Mouse (Mus musculus): ENCODE results near the gene Sh3pxd2b. TPM values are rescaled to one million over a fixed set of nuclear protein-coding genes. Genes with fewer than 3 reads are reported as not detected.

The Sh3pxd2b gene
- polyA plus RNA-seq, 1 experiment = 5.9 TPM

DNA sequence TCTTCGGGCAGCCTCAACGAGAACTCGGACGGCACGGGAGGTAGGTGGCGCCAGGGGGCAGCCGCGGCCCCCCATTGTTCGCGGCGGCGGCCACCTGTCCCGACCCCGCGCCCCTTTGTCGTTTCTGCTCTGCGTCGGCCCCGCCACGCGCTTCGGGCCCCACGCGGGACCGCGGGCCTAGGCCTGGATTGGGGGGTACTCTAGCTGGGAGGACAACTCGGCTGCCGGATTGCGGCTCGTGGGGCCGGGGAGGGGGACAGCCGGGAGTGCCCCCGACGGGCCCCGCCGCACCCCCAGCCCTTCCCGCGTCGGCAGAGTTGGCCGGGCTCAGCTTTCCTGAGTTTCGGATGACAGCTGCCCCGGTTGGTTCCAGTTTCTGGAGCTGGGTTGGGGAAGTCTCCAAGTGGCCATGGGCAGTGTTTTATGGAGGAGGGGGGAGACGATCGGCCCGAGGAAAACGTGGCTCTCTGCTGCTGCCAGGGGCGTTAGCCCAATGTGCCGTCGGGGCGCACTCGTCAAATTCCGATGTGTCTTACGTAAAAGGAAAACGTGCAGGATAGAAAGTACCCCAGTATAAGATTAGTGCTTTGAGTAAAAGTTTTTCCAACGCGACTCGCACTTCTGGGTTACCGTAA, 108.0 kb downstream of the Sh3pxd2b start:
- TF ChIP-seq POLR2A (IDR thresholded peaks at IDR 0.05; ENCODE audit: insufficient read depth, low read length) = no peak
- TF ChIP-seq EP300 (IDR thresholded peaks at IDR 0.05; ENCODE audit: insufficient read depth, low read depth, low read length) = no peak
- TF ChIP-seq CTCF (IDR thresholded peaks at IDR 0.05; ENCODE audit: low read depth, low read length) = no peak
- Histone ChIP-seq H3K36me3 (ENCODE audit: control insufficient read depth, insufficient read depth, low read length, poor library complexity, severe bottlenecking) (no peaks in the 10 kb centered on the region), H3K9me3 (replicated peaks; ENCODE audit: control insufficient read depth, insufficient read depth, low read length, poor library complexity, severe bottlenecking) (no peaks in the 10 kb centered on the region), H3K27me3 (ENCODE audit: control insufficient read depth, insufficient read depth, low read length, poor library complexity, severe bottlenecking) (peaks cover 2% of the 10 kb centered on the region), H3K9ac (ENCODE audit: low read depth, poor library complexity, severe bottlenecking) (peak overlapping the region; percentile 97), H3K4me3 (ENCODE audit: low read depth, low read length) (peak overlapping the region; percentile 67), H3K4me1 (ENCODE audit: control insufficient read depth, insufficient read depth, low read length) (no peaks in the 10 kb centered on the region), H3K27ac (ENCODE audit: insufficient read depth, low read length) (no peak overlapping the region)

- H3K9me3 ChIP-seq (replicated peaks; ENCODE audit: control insufficient read depth, insufficient read depth, low read length, poor library complexity, severe bottlenecking) = no peaks in the 10 kb centered on the region
- H3K4me1 ChIP-seq (ENCODE audit: control insufficient read depth, insufficient read depth, low read length) = no peaks in the 10 kb centered on the region
- peaks cover 2% of the 10 kb centered on the region for H3K27me3 ChIP-seq (ENCODE audit: control insufficient read depth, insufficient read depth, low read length, poor library complexity, severe bottlenecking)
- TF ChIP-seq CTCF (IDR thresholded peaks at IDR 0.05; ENCODE audit: low read depth, low read length) = no peak
- no peak for TF ChIP-seq EP300 (IDR thresholded peaks at IDR 0.05; ENCODE audit: insufficient read depth, low read depth, low read length)
- no peak for TF ChIP-seq POLR2A (IDR thresholded peaks at IDR 0.05; ENCODE audit: insufficient read depth, low read length)
- H3K4me3 ChIP-seq (ENCODE audit: low read depth, low read length) = no peak overlapping the region
- peak overlapping the region; percentile 97 for H3K9ac ChIP-seq (ENCODE audit: low read depth, poor library complexity, severe bottlenecking)
- no peaks in the 10 kb centered on the region for H3K36me3 ChIP-seq (ENCODE audit: control insufficient read depth, insufficient read depth, low read length, poor library complexity, severe bottlenecking)
- H3K27ac ChIP-seq (ENCODE audit: insufficient read depth, low read length) = no peak overlapping the region
Measured at GRCm38 (mm10) chr11:32456356-32456755, 108.7 kb downstream of the Sh3pxd2b start.

DNA sequence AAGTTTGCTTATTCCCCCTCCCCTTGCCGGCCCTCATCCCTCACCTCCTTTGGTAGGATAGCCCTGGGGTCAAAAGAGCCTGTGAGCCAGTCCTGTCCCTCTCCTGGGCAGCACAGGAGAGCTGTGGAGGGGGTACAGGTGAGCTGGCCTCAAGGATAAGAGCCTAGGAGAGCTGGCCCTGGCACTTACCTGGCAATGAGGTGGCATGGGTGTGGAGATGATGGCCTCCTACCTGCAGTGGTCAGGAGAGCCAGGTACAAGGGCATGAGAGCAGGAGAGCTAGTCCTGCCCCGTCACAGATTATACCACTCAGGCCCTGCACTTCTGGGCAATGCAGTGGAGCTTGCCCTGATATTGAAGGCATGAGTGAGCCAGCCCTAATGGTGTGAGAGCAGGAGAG, 116.7 kb downstream of the Sh3pxd2b start:
- Histone ChIP-seq H3K4me3 (ENCODE audit: low read depth, low read length) (no peak overlapping the region), H3K4me1 (ENCODE audit: control insufficient read depth, insufficient read depth, low read length) (peaks cover 2% of the 10 kb centered on the region), H3K27ac (ENCODE audit: insufficient read depth, low read length) (no peak overlapping the region), H3K36me3 (ENCODE audit: control insufficient read depth, insufficient read depth, low read length, poor library complexity, severe bottlenecking) (no peaks in the 10 kb centered on the region), H3K9ac (ENCODE audit: low read depth, poor library complexity, severe bottlenecking) (no peak overlapping the region), H3K27me3 (ENCODE audit: control insufficient read depth, insufficient read depth, low read length, poor library complexity, severe bottlenecking) (no peaks in the 10 kb centered on the region), H3K9me3 (replicated peaks; ENCODE audit: control insufficient read depth, insufficient read depth, low read length, poor library complexity, severe bottlenecking) (no peaks in the 10 kb centered on the region)
- TF ChIP-seq CTCF (IDR thresholded peaks at IDR 0.05; ENCODE audit: low read depth, low read length) (no peak), EP300 (IDR thresholded peaks at IDR 0.05; ENCODE audit: insufficient read depth, low read depth, low read length) (no peak)

GRCm38 (mm10) chr11:32471925-32472324, 124.3 kb downstream of the Sh3pxd2b start:
- no peak for TF ChIP-seq POLR2A (IDR thresholded peaks at IDR 0.05; ENCODE audit: insufficient read depth, low read length)
- no peak for TF ChIP-seq CTCF (IDR thresholded peaks at IDR 0.05; ENCODE audit: low read depth, low read length)
- no peak for TF ChIP-seq EP300 (IDR thresholded peaks at IDR 0.05; ENCODE audit: insufficient read depth, low read depth, low read length)
- H3K9me3 ChIP-seq (replicated peaks; ENCODE audit: control insufficient read depth, insufficient read depth, low read length, poor library complexity, severe bottlenecking) = no peaks in the 10 kb centered on the region
- H3K36me3 ChIP-seq (ENCODE audit: control insufficient read depth, insufficient read depth, low read length, poor library complexity, severe bottlenecking) = no peaks in the 10 kb centered on the region
- no peak overlapping the region for H3K4me3 ChIP-seq (ENCODE audit: low read depth, low read length)
- H3K9ac ChIP-seq (ENCODE audit: low read depth, poor library complexity, severe bottlenecking) = no peak overlapping the region
- H3K27ac ChIP-seq (ENCODE audit: insufficient read depth, low read length) = no peak overlapping the region
- H3K27me3 ChIP-seq (ENCODE audit: control insufficient read depth, insufficient read depth, low read length, poor library complexity, severe bottlenecking) = no peaks in the 10 kb centered on the region
- H3K4me1 ChIP-seq (ENCODE audit: control insufficient read depth, insufficient read depth, low read length) = peaks cover 2% of the 10 kb centered on the region

DNA sequence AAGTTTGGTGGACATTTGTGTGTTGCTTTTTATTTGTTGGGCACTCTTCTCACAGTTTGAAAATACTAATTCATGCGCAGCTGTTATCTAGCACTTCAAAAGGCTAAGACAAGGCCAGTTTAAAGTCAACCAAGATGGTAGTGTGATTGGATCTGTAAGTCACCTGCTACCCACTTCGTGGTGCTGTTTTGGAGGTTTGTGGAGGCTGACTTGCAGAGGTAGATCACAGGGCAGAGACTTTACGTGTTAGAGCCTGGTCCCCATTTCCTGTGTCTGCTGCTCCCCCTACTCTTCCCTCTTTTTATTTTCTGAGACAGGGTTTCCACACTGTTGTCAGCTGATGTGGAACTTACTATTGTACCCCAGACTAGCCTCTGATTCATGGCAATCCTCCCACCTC, 127.1 kb downstream of the Sh3pxd2b start:
- Histone ChIP-seq H3K27ac (ENCODE audit: insufficient read depth, low read length) (no peak overlapping the region), H3K36me3 (ENCODE audit: control insufficient read depth, insufficient read depth, low read length, poor library complexity, severe bottlenecking) (no peaks in the 10 kb centered on the region), H3K9me3 (replicated peaks; ENCODE audit: control insufficient read depth, insufficient read depth, low read length, poor library complexity, severe bottlenecking) (no peaks in the 10 kb centered on the region), H3K9ac (ENCODE audit: low read depth, poor library complexity, severe bottlenecking) (no peak overlapping the region), H3K4me1 (ENCODE audit: control insufficient read depth, insufficient read depth, low read length) (no peaks in the 10 kb centered on the region), H3K4me3 (ENCODE audit: low read depth, low read length) (no peak overlapping the region), H3K27me3 (ENCODE audit: control insufficient read depth, insufficient read depth, low read length, poor library complexity, severe bottlenecking) (no peaks in the 10 kb centered on the region)
- TF ChIP-seq POLR2A (IDR thresholded peaks at IDR 0.05; ENCODE audit: insufficient read depth, low read length) = no peak
- TF ChIP-seq EP300 (IDR thresholded peaks at IDR 0.05; ENCODE audit: insufficient read depth, low read depth, low read length) = no peak
- no peak for TF ChIP-seq CTCF (IDR thresholded peaks at IDR 0.05; ENCODE audit: low read depth, low read length)

- H3K36me3 ChIP-seq (ENCODE audit: control insufficient read depth, insufficient read depth, low read length, poor library complexity, severe bottlenecking) = no peaks in the 10 kb centered on the region
- H3K4me1 ChIP-seq (ENCODE audit: control insufficient read depth, insufficient read depth, low read length) = no peaks in the 10 kb centered on the region
- H3K9ac ChIP-seq (ENCODE audit: low read depth, poor library complexity, severe bottlenecking) = no peak overlapping the region
- no peaks in the 10 kb centered on the region for H3K9me3 ChIP-seq (replicated peaks; ENCODE audit: control insufficient read depth, insufficient read depth, low read length, poor library complexity, severe bottlenecking)
- H3K4me3 ChIP-seq (ENCODE audit: low read depth, low read length) = no peak overlapping the region
- H3K27me3 ChIP-seq (ENCODE audit: control insufficient read depth, insufficient read depth, low read length, poor library complexity, severe bottlenecking) = no peaks in the 10 kb centered on the region
- no peak for TF ChIP-seq EP300 (IDR thresholded peaks at IDR 0.05; ENCODE audit: insufficient read depth, low read depth, low read length)
- peak; percentile 14 for TF ChIP-seq CTCF (IDR thresholded peaks at IDR 0.05; ENCODE audit: low read depth, low read length)
- H3K27ac ChIP-seq (ENCODE audit: insufficient read depth, low read length) = no peak overlapping the region
Measured at GRCm38 (mm10) chr11:32475487-32476236, 128.0 kb downstream of the Sh3pxd2b start.

Other genes starting within 250 kb of the Sh3pxd2b start
- not detected in 2 replicates for gene Il9r, start 147.5 kb upstream of the Sh3pxd2b start, polyA plus RNA-seq (2011; ENCODE audit: insufficient read depth, insufficient read length, low read depth, missing spikeins)
- 30.4 and 32.3 TPM in 2 replicates for gene Snrnp25, start 142.4 kb upstream of the Sh3pxd2b start, polyA plus RNA-seq (2011; ENCODE audit: insufficient read depth, insufficient read length, low read depth, missing spikeins)
- gene Rhbdf1, start 125.5 kb upstream of the Sh3pxd2b start, polyA plus RNA-seq (2011; ENCODE audit: insufficient read depth, insufficient read length, low read depth, missing spikeins) = 26.8 and 33.3 TPM in 2 replicates
- 18.4 and 20.5 TPM in 2 replicates for gene Mpg, start 121.3 kb upstream of the Sh3pxd2b start, polyA plus RNA-seq (2011; ENCODE audit: insufficient read depth, insufficient read length, low read depth, missing spikeins)
- gene Nprl3, start 80.1 kb upstream of the Sh3pxd2b start, polyA plus RNA-seq (2011; ENCODE audit: insufficient read depth, insufficient read length, low read depth, missing spikeins) = 31.5 and 31.6 TPM in 2 replicates
- gene Hba-x, start 71.4 kb upstream of the Sh3pxd2b start, polyA plus RNA-seq (2011; ENCODE audit: insufficient read depth, insufficient read length, low read depth, missing spikeins) = not detected in 2 replicates
- 1.2 and 1.6 TPM in 2 replicates for gene Hba-a1, start 64.3 kb upstream of the Sh3pxd2b start, polyA plus RNA-seq (2011; ENCODE audit: insufficient read depth, insufficient read length, low read depth, missing spikeins)
- gene Hbq1b, start 60.9 kb upstream of the Sh3pxd2b start, polyA plus RNA-seq (2011; ENCODE audit: insufficient read depth, insufficient read length, low read depth, missing spikeins) = not detected in 2 replicates
- gene Hba-a2, start 51.3 kb upstream of the Sh3pxd2b start, polyA plus RNA-seq (2011; ENCODE audit: insufficient read depth, insufficient read length, low read depth, missing spikeins) = 5.6 and 10.3 TPM in 2 replicates
- not detected in 2 replicates for gene Hbq1a, start 47.8 kb upstream of the Sh3pxd2b start, polyA plus RNA-seq (2011; ENCODE audit: insufficient read depth, insufficient read length, low read depth, missing spikeins)
- 25.1 and 25.9 TPM in 2 replicates for gene Ubtd2, start 107.5 kb downstream of the Sh3pxd2b start, polyA plus RNA-seq (2011; ENCODE audit: insufficient read depth, insufficient read length, low read depth, missing spikeins)
- not detected in 2 replicates for gene Efcab9, start 184.3 kb downstream of the Sh3pxd2b start, polyA plus RNA-seq (2011; ENCODE audit: insufficient read depth, insufficient read length, low read depth, missing spikeins)
- 7.2 and 7.3 TPM in 2 replicates for gene Stk10, start 185.5 kb downstream of the Sh3pxd2b start, polyA plus RNA-seq (2011; ENCODE audit: insufficient read depth, insufficient read length, low read depth, missing spikeins)

Data from ES-Bruce4 (cell line).